Mouse (Mus musculus) regulatory T cell (primary cell): ENCODE data around the gene Stk11ip.

ENCODE experiments used
- in situ Hi-C: fragments of 300-600 bp; cut with MboI, MseI; formaldehyde crosslinking; loops from one replicate; pipeline ENCODE4 v1.15.1; 2025; ENCODE audit warnings: high pct_unique_total_duplicates

The Stk11ip gene

GRCm38 (mm10) chr1:75521321-75522031 lies at the start of gene Stk11ip:
Gene Stk11ip, plus strand, starts transcription at chr1:75521529.
- in situ Hi-C loops, result loop anchor here (5.0 kb wide), 1 partner anchor 44 kb away; the partner anchor contains the start of genes Chpf and Tmem198

- in situ Hi-C loops, result loop anchor here (5.0 kb wide), 1 partner anchor 46 kb away; the partner anchor contains the start of gene Stk11ip
Observed at GRCm38 (mm10) chr1:75476441-75476840, 44.9 kb upstream of the Stk11ip start.

- in situ Hi-C loops, result loop anchor here (5.0 kb wide), 1 partner anchor 45 kb away; the partner anchor contains the start of gene Stk11ip
Observed at GRCm38 (mm10) chr1:75477264-75477965, 43.9 kb upstream of the Stk11ip start.

GRCm38 (mm10) chr1:75477966-75478290 lies 43.4 kb upstream of the Stk11ip start:
- in situ Hi-C loops, result loop anchor here (5.0 kb wide), 1 partner anchor 44 kb away; the partner anchor contains the start of gene Stk11ip

GRCm38 (mm10) chr1:75478497-75478896 lies 42.8 kb upstream of the Stk11ip start:
- in situ Hi-C loops, result loop anchor here (5.0 kb wide), 1 partner anchor 44 kb away; the partner anchor contains the start of gene Stk11ip

- in situ Hi-C loops, result loop anchor here (5.0 kb wide), 1 partner anchor 43 kb away; the partner anchor contains the start of gene Stk11ip
Observed at GRCm38 (mm10) chr1:75478916-75479634, 42.3 kb upstream of the Stk11ip start, which contains the start of the genes Chpf and Tmem198. Gene Chpf, minus strand, starts transcription at chr1:75479307. Gene Tmem198, plus strand, starts transcription at chr1:75479532.

GRCm38 (mm10) chr1:75479635-75479989 lies 41.7 kb upstream of the Stk11ip start:
- in situ Hi-C loops, result loop anchor here (5.0 kb wide), 1 partner anchor 43 kb away; the partner anchor contains the start of gene Stk11ip

GRCm38 (mm10) chr1:75480036-75480435 lies 41.3 kb upstream of the Stk11ip start:
- in situ Hi-C loops, result no loop called here

- in situ Hi-C loops, result no loop called here
Observed at GRCm38 (mm10) chr1:75480735-75481134, 40.6 kb upstream of the Stk11ip start.

GRCm38 (mm10) chr1:75486561-75486960 lies 34.8 kb upstream of the Stk11ip start:
- in situ Hi-C loops, result no loop called here

- in situ Hi-C loops, result no loop called here
Observed at GRCm38 (mm10) chr1:75487040-75487404, 34.3 kb upstream of the Stk11ip start.

- in situ Hi-C loops, result no loop called here
Observed at GRCm38 (mm10) chr1:75487405-75488161, 33.7 kb upstream of the Stk11ip start.

GRCm38 (mm10) chr1:75490785-75491551 lies 30.4 kb upstream of the Stk11ip start:
- in situ Hi-C loops, result loop anchor here (5.0 kb wide), 1 partner anchor 61 kb away; no protein-coding TSS in a partner anchor

GRCm38 (mm10) chr1:75492579-75493170 lies 28.7 kb upstream of the Stk11ip start:
- in situ Hi-C loops, result loop anchor here (5.0 kb wide), 1 partner anchor 60 kb away; no protein-coding TSS in a partner anchor

GRCm38 (mm10) chr1:75494878-75495548 lies 26.3 kb upstream of the Stk11ip start:
- in situ Hi-C loops, result loop anchor here (5.0 kb wide), 1 partner anchor 57 kb away; no protein-coding TSS in a partner anchor

- in situ Hi-C loops, result no loop called here
Observed at GRCm38 (mm10) chr1:75498897-75499296, 22.4 kb upstream of the Stk11ip start.

GRCm38 (mm10) chr1:75499441-75499840 lies 21.9 kb upstream of the Stk11ip start:
- in situ Hi-C loops, result no loop called here

- in situ Hi-C loops, result no loop called here
Observed at GRCm38 (mm10) chr1:75501905-75502304, 19.4 kb upstream of the Stk11ip start.
